Mouse (Mus musculus) liver, postnatal 0 days (tissue): Measurements from ENCODE around the gene Cyp8b1.

ENCODE experiments used
- CTCF ChIP-seq: sonication (generic); IDR thresholded peaks from 2 replicates; pipeline ENCODE4 v1.5.1; 2016; ENCODE audit warnings: antibody characterized with exemption, low read depth
- EP300 ChIP-seq: IDR thresholded peaks from 2 replicates; pipeline ENCODE4 v1.6.1; 2016; ENCODE audit warnings: antibody characterized with exemption, low read depth, mild to moderate bottlenecking

- TF ChIP-seq CTCF = no peak
- TF ChIP-seq EP300 = no peak
Observed at GRCm38 (mm10) chr9:121927721-121928120, 11.6 kb upstream of the Cyp8b1 start.
